Mouse (Mus musculus): ENCODE data around the gene Agpat4.
"Not testable (repeated sequence)": the region's sequence is repeated elsewhere in the genome, so short reads cannot be mapped to it uniquely, and the experiment has no call there.

Gene Agpat4

GRCm38 (mm10) chr17:12118561-12118925, at the start of gene Agpat4:
Gene Agpat4, plus strand, starts transcription at chr17:12118704.
- DNase-seq, result peak; percentile 68 to 77

- DNase-seq, result no peak
Observed at GRCm38 (mm10) chr17:12076816-12077215, 41.7 kb upstream of the Agpat4 start.

GRCm38 (mm10) chr17:12080656-12081495, 37.6 kb upstream of the Agpat4 start:
- peak; percentile 21 to 39 for DNase-seq

GRCm38 (mm10) chr17:12082201-12082600, 36.3 kb upstream of the Agpat4 start:
- no peak for DNase-seq

- DNase-seq, result no peak
Observed at GRCm38 (mm10) chr17:12090261-12090927, 28.1 kb upstream of the Agpat4 start.

GRCm38 (mm10) chr17:12092901-12093564, 25.5 kb upstream of the Agpat4 start:
- no peak for DNase-seq

GRCm38 (mm10) chr17:12094016-12094415, 24.5 kb upstream of the Agpat4 start:
- DNase-seq, result no peak

GRCm38 (mm10) chr17:12094827-12095590, 23.5 kb upstream of the Agpat4 start:
- DNase-seq, result no peak

GRCm38 (mm10) chr17:12099415-12099814, 19.1 kb upstream of the Agpat4 start:
- DNase-seq, result no peak

- no peak for DNase-seq
Observed at GRCm38 (mm10) chr17:12102326-12102725, 16.2 kb upstream of the Agpat4 start.

GRCm38 (mm10) chr17:12103781-12104180, 14.7 kb upstream of the Agpat4 start:
- peak; percentile 33 to 36 for DNase-seq

GRCm38 (mm10) chr17:12104245-12104644, 14.3 kb upstream of the Agpat4 start:
- no peak for DNase-seq

GRCm38 (mm10) chr17:12104690-12105089, 13.8 kb upstream of the Agpat4 start:
- no peak for DNase-seq

GRCm38 (mm10) chr17:12106255-12106654, 12.2 kb upstream of the Agpat4 start:
- DNase-seq, result no peak

GRCm38 (mm10) chr17:12113626-12114025, 4.9 kb upstream of the Agpat4 start:
- no peak for DNase-seq

GRCm38 (mm10) chr17:12115086-12115485, 3.4 kb upstream of the Agpat4 start:
- no peak for DNase-seq

GRCm38 (mm10) chr17:12118131-12118530, 373 bp upstream of the Agpat4 start:
- DNase-seq, result peak; percentile 12 to 42

- peak; percentile 77 to 85 for DNase-seq
Observed at GRCm38 (mm10) chr17:12118926-12119641, 580 bp downstream of the Agpat4 start.

- DNase-seq, result peak; percentile 68 to 78
Observed at GRCm38 (mm10) chr17:12119675-12120074, 1.2 kb downstream of the Agpat4 start.

- DNase-seq, result no peak
Observed at GRCm38 (mm10) chr17:12120268-12120667, 1.8 kb downstream of the Agpat4 start.

- no peak for DNase-seq
Observed at GRCm38 (mm10) chr17:12121226-12121794, 2.8 kb downstream of the Agpat4 start.

- not testable (repeated sequence) for DNase-seq
Observed at GRCm38 (mm10) chr17:12122262-12122661, 3.8 kb downstream of the Agpat4 start.
